Mouse (Mus musculus): ENCODE data around the gene Fam92b. TPM values are rescaled to one million over a fixed set of nuclear protein-coding genes. Genes with fewer than 3 reads are reported as not detected.

The Fam92b gene
- not detected in 2 replicates for polyA plus RNA-seq (2012; ENCODE audit: insufficient read depth, insufficient read length, missing spikeins)

GRCm38 (mm10) chr8:120177318-120178123, at the start of gene Fam92b:
TSS of gene Fam92b (minus strand) at chr8:120177466.
- TF ChIP-seq CTCF (IDR thresholded peaks at IDR 0.05; ENCODE audit: low read depth, low read length) (no peak), POLR2A (IDR thresholded peaks at IDR 0.05; ENCODE audit: borderline replicate concordance, low read depth, low read length) (no peak)
- Histone ChIP-seq H3K4me1 (ENCODE audit: control insufficient read depth, insufficient read depth, low read length) (peaks cover 6% of the 10 kb centered on the region), H3K4me3 (ENCODE audit: insufficient read depth, low read length) (no peak within 1 kb of the TSS), H3K27ac (ENCODE audit: insufficient read depth, low read depth, low read length) (no peak within 1 kb of the TSS)

DNA sequence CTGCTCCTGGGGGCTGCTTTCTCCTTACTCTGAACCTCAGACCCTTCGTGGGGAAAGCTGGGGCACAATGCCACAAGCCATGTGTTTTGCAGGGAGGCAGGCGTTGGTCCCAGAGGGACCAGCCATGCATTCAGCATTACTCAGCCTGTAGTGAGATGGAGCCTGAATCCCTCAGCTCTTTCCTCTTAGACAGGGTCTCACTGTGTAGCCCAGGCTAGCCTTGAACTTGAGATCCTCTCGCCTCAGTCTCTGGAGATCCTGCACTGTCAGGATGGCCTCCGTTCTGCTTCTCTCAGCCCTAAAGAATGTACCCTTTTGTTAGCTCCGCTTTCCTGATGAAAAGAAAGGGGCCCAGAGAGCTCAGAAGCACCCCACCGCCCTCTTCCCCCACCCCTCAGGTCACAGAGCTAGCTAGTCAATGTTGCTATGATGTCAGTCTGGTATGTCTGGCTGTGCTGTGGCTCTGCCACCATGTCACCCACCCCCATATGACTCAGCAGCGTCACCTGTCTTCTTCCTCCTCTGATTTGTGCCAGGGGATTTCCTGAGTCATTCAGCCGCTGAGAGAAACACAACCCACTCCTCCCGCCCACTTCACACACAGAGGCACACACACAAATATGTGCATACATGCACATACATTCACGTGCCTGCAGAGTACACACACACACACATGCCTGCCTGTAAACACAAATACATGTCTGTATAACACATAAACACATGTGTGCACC, 48.3 kb upstream of the Fam92b start:
- Histone ChIP-seq H3K27ac (ENCODE audit: insufficient read depth, low read depth, low read length) (0 out of 2 replicates have a peak overlapping the region, but pooled peaks have one; percentile 4), H3K4me1 (ENCODE audit: control insufficient read depth, insufficient read depth, low read length) (peaks cover 33% of the 10 kb centered on the region), H3K4me3 (ENCODE audit: insufficient read depth, low read length) (no peak overlapping the region)
- TF ChIP-seq CTCF (IDR thresholded peaks at IDR 0.05; ENCODE audit: low read depth, low read length) (no peak), POLR2A (IDR thresholded peaks at IDR 0.05; ENCODE audit: borderline replicate concordance, low read depth, low read length) (no peak)

DNA sequence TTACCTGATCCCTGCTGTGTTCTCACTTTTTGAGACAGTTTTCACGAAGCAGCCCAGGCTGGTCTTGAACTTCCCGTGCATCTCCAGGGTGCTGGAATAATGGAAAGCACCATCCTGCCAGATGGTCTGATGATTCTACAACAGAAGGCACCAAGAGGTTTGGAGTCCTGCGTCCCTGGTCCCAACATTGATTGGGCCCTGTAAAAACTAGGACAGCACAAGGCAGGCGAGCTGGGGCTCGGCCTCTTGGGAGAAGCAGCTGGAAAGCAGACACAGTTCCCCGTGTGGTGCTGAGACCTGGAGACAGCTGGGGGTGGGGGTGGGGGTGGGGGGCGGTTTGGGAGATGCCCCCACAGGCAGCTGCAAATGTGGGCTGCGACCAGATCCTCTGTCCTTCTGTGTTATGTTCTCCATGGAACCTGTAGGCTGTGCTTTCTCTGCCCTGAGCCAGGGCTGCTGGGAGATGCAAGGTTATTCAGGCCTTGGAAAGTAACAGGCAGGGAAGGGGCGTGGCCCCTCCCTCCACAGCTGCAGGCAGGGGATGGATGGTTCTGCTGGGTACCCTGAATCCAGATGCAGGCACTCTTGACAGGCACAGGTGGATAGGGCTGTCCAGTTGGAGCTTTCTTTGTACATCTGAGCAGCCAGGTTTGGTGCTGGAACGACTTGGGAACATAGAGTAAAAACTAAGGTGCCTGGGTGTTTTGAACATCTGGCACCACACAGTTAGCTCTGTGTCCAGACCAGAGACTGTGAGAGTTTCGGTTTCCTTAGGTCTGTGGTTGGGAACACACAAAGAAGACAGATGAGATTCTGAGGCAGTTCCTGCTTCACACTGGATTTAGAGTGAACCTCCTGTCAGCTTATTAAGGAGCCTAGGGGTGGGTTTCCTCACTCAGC, 47.5 kb upstream of the Fam92b start:
- no peak for TF ChIP-seq POLR2A (IDR thresholded peaks at IDR 0.05; ENCODE audit: borderline replicate concordance, low read depth, low read length)
- TF ChIP-seq CTCF (IDR thresholded peaks at IDR 0.05; ENCODE audit: low read depth, low read length) = no peak
- H3K4me3 ChIP-seq (ENCODE audit: insufficient read depth, low read length) = no peak overlapping the region
- peaks cover 33% of the 10 kb centered on the region for H3K4me1 ChIP-seq (ENCODE audit: control insufficient read depth, insufficient read depth, low read length)
- H3K27ac ChIP-seq (ENCODE audit: insufficient read depth, low read depth, low read length) = no peak overlapping the region

DNA sequence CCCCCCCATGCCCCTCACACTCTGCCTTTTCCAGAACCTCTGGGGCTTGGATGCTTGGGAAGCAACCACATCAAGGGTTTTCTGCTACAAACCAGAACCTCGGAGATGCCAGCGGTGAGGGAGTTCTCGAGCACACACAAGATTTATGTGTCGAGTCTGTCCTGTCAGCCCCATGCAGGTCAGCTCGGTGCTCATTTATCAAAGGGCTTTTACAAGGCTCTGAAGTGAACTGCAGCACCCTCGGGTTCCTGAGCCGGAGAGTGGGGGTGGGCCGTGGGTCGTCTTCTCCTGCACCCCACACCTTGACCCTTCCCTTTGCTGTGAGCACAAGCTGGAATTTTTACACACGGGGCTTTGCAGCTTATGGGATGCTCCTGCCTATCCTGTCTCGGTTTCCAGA, 45.3 kb upstream of the Fam92b start:
- Histone ChIP-seq H3K4me3 (ENCODE audit: insufficient read depth, low read length) (no peak overlapping the region), H3K4me1 (ENCODE audit: control insufficient read depth, insufficient read depth, low read length) (peaks cover 26% of the 10 kb centered on the region), H3K27ac (ENCODE audit: insufficient read depth, low read depth, low read length) (no peak overlapping the region)
- no peak for TF ChIP-seq POLR2A (IDR thresholded peaks at IDR 0.05; ENCODE audit: borderline replicate concordance, low read depth, low read length)
- no peak for TF ChIP-seq CTCF (IDR thresholded peaks at IDR 0.05; ENCODE audit: low read depth, low read length)

GRCm38 (mm10) chr8:120216855-120217830, 39.9 kb upstream of the Fam92b start:
- TF ChIP-seq CTCF (IDR thresholded peaks at IDR 0.05; ENCODE audit: low read depth, low read length) = no peak
- no peak for TF ChIP-seq POLR2A (IDR thresholded peaks at IDR 0.05; ENCODE audit: borderline replicate concordance, low read depth, low read length)
- H3K4me3 ChIP-seq (ENCODE audit: insufficient read depth, low read length) = no peak overlapping the region
- H3K4me1 ChIP-seq (ENCODE audit: control insufficient read depth, insufficient read depth, low read length) = peaks cover 11% of the 10 kb centered on the region
- H3K27ac ChIP-seq (ENCODE audit: insufficient read depth, low read depth, low read length) = no peak overlapping the region

DNA sequence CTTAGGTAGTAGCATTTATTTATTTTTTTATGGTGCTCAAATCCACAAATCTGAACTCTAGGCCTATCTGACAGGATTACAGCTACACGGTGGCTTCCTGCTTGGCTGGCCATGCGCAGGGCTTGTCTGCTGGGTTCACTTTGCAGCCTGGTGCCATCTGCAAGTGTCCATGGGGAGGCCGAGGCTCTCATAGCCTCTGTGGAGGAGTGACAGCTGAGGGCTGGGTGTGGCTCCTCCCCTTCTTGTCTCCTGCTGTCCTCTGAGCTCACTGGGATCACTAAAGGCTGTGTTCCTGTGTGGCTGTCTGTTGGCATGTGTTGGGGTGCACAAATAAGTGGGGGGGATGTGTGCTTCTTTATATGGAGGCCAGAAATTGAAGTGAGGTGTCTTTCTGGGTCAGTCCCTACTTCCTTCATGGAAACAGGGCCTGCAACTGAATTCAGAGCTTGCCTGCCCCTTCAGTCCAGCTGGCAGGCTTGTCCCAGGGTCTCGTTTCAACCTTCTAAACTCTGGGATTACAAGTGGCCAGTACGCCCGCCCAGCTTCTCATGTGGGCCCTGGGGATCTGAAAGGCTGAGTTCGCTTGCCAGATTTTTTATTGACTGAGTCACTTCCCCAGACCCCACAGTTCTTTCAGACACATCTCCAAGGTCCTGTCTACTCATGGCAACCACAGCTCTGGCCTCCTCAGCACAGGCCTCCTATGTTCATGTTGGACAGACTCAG, 38.3 kb upstream of the Fam92b start:
- H3K4me1 ChIP-seq (ENCODE audit: control insufficient read depth, insufficient read depth, low read length) = peaks cover 13% of the 10 kb centered on the region
- TF ChIP-seq POLR2A (IDR thresholded peaks at IDR 0.05; ENCODE audit: borderline replicate concordance, low read depth, low read length) (no peak), CTCF (IDR thresholded peaks at IDR 0.05; ENCODE audit: low read depth, low read length) (no peak)
- no peak overlapping the region for H3K27ac ChIP-seq (ENCODE audit: insufficient read depth, low read depth, low read length)
- H3K4me3 ChIP-seq (ENCODE audit: insufficient read depth, low read length) = no peak overlapping the region

DNA sequence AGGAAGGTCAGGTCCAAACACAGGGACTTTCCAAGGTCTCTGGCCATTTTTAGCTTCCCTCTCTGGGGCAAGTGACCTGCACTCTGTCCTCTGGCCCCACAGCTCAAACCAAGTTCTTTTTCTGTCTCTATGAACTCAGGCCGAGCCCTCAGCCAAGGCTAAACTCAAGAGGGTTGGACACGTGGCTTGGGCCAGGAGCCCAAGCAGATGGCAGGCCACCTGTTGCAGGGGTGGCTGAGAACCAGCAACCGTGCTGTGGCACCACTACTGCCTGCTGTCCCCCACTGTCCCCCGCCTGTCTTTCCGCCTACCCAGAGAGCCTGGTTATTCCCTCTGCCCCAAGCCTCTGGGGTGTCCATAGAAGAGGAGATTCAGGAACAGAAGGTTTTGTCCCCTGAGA, 36.7 kb upstream of the Fam92b start:
- Histone ChIP-seq H3K4me1 (ENCODE audit: control insufficient read depth, insufficient read depth, low read length) (peaks cover 13% of the 10 kb centered on the region), H3K27ac (ENCODE audit: insufficient read depth, low read depth, low read length) (no peak overlapping the region), H3K4me3 (ENCODE audit: insufficient read depth, low read length) (no peak overlapping the region)
- TF ChIP-seq CTCF (IDR thresholded peaks at IDR 0.05; ENCODE audit: low read depth, low read length) (no peak), POLR2A (IDR thresholded peaks at IDR 0.05; ENCODE audit: borderline replicate concordance, low read depth, low read length) (no peak)

DNA sequence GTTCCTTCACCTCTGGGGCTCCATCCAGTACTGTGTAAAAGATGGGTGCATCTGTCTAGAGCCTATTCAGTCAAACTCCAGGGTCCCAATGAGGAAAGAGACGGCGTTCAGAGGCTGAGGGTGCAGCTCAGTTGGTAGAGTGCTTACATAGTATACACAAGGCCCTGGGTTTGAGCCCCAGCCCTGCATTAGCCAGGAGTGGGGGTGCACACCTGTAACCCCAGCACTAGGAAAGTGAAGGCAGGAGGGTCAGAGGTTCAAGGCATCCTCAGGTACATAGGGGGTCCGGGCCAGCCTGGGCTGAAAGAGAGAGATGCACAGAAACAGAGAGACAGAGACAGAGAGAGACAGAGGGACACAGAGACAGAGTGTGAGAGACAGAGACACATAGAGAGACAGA, 36.0 kb upstream of the Fam92b start:
- TF ChIP-seq CTCF (IDR thresholded peaks at IDR 0.05; ENCODE audit: low read depth, low read length) (no peak), POLR2A (IDR thresholded peaks at IDR 0.05; ENCODE audit: borderline replicate concordance, low read depth, low read length) (no peak)

More for the DNA sequence above, 36.0 kb upstream of the Fam92b start:
- Histone ChIP-seq H3K4me1 (ENCODE audit: control insufficient read depth, insufficient read depth, low read length) (peaks cover 13% of the 10 kb centered on the region), H3K27ac (ENCODE audit: insufficient read depth, low read depth, low read length) (no peak overlapping the region), H3K4me3 (ENCODE audit: insufficient read depth, low read length) (no peak overlapping the region)
